Mouse (Mus musculus): ENCODE results near the gene Nelfe. TPM values are rescaled to one million over a fixed set of nuclear protein-coding genes. Genes with fewer than 3 reads are reported as not detected.
"Not testable (repeated sequence)": the region's sequence is repeated elsewhere in the genome, so short reads cannot be mapped to it uniquely, and the experiment has no call there.

The Nelfe gene
- total RNA-seq, 2 experiments from 2014 or later, result 32.1 to 39.1 TPM

- no peak for DNase-seq (ENCODE audit: extremely low spot score in 1 of 2, low spot score in 1 of 2)
These were observed 37.8 kb downstream of the Nelfe start for GRCm38 (mm10) chr17:34887942-34888341.

- no peak for DNase-seq (ENCODE audit: extremely low spot score in 1 of 2, low spot score in 1 of 2)
These were observed 40.0 kb downstream of the Nelfe start for GRCm38 (mm10) chr17:34890074-34890743.

DNA sequence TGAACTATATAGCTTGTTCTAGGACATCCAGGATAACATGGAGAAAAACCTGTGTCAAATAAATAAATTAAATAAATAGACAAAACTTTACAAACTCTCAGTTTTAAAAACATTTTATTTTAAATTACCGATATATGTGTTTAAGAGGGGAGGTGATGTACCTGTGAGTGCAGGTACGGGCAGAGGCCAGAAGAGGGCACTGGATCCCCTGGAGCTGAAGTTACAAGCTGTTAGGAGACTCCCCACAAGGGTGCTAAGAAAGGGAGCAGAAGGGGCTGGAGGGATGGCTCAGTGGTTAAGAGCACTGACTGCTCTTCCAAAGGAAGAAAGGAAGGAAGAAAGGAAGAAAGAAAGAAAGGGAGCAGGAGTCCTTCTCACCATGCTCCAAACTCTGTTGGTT, 41.2 kb downstream of the Nelfe start:
- no peak for DNase-seq (ENCODE audit: extremely low spot score in 1 of 2, low spot score in 1 of 2)

DNA sequence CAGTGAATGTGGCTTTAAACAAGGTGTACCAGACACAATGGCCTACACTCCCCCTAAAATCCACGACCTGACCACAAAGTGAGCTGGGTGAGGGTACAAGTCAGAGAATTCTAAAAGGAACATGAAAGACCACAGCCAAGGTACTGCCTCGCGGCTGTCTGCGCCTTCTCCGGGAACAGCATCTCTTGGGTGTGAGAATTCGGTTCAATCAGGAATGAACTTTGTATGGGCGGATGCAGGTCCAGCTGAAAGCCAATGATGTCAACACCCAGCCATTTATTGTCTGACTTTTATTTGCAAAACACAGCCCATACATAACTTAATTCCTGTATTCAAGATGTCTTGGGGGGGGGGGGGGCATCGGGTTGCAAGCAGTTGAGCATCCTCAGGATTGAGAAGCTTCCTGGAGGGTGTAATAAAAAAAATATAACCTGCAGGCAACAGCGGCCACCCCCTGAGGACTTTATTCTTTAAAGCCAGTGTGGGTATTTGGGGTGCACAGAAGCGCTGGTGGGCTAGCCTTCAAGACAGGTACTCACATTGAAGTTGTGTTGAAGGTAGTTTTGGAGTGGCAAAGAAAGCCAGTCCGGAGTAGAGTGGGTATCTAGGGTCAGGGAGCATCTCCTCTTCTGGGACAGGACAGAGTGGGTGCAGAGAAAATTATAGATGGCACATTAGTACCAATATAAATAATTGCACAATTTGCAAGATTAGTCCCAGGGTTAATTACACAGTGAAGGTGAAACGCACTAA, 43.1 kb downstream of the Nelfe start:
- no peak for DNase-seq (ENCODE audit: extremely low spot score in 1 of 2, low spot score in 1 of 2)

- DNase-seq (ENCODE audit: extremely low spot score in 1 of 2, low spot score in 1 of 2), result peak; percentile 87 to 90
These were observed 43.9 kb downstream of the Nelfe start for GRCm38 (mm10) chr17:34894074-34894597.

GRCm38 (mm10) chr17:34894801-34895530, 44.8 kb downstream of the Nelfe start:
- DNase-seq (ENCODE audit: extremely low spot score in 1 of 2, low spot score in 1 of 2), result peak in 1 of 2 experiments; percentile 39

- DNase-seq (ENCODE audit: extremely low spot score in 1 of 2, low spot score in 1 of 2), result no peak
These were observed 45.5 kb downstream of the Nelfe start for GRCm38 (mm10) chr17:34895724-34896123.

DNA sequence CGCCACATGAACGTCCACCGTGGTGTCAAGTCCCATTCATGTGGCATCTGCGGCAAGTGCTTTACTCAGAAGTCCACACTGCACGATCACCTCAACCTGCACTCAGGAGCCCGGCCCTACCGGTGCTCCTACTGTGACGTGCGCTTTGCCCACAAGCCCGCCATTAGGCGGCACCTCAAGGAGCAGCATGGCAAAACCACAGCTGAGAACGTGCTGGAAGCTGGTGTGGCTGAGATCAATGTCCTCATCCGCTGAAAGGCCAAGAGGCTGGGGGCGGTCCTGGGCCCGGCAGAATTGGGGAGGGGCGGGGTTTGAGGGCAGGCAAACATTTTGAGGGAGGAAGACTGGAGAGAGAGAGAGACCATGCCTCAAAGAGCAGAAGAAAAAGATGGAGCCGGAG, 46.2 kb downstream of the Nelfe start:
- no peak for DNase-seq (ENCODE audit: extremely low spot score in 1 of 2, low spot score in 1 of 2)

DNA sequence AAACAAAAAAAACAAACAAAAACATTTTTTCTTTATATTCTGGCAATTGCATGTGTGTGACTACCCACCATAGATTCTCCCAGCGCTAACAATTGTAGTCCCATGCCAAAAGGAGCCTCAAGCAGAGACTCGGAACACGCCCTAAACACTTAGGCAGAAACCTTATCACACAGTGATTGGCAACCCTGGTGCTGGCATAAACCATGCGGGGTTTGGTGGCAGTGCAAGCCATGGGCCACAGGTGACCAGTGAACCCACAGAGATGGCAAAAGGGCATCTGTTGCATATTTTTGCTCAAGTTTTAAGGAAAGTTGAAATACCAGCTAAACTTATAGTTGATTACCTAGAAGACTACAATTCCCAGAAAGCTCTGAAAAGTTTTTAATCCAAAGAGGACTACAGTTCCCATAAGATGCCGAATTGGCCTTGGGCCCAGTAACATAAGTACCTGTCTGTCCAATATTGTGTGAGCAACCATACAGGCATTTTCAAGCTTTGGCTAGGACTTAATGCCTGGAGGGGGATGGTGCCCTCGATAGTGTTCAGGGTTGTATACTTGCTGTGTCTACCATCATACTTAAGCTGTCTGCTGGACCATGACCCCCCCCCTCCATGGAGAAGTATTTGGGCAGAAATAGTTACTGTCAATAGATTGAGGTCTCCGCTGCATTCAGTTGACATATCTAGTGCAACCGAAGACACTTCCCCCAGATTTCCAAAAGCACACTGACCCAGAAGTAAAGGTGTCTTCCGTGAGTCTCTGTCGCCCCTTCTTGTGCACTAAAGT, 47.4 kb downstream of the Nelfe start:
- peak in 1 of 2 experiments; percentile 31 for DNase-seq (ENCODE audit: extremely low spot score in 1 of 2, low spot score in 1 of 2)

GRCm38 (mm10) chr17:34898160-34898586, 48.0 kb downstream of the Nelfe start, which contains the start of the genes C2 and Ehmt2:
TSS of gene C2 (minus strand) at chr17:34898265.
TSS of gene Ehmt2 (plus strand) at chr17:34898469.
- DNase-seq (ENCODE audit: extremely low spot score in 1 of 2, low spot score in 1 of 2), result peak; percentile 68 to 83

DNA sequence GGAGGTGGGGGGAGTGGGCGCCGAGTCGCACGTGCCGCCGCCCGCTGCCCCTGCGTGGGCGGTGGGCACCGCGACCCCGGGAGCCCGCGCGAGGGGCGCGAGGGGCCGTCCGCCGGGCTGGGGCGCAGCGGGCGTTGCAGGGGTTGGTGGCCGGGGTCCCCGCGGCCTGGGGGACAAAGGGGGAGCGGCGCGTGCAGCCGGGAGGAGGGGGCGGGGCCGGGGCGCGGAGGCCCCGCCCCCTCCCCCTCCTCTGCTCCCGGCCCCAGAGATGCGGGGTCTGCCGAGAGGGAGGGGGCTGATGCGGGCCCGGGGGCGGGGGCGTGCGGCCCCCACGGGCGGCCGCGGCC, 48.5 kb downstream of the Nelfe start:
- DNase-seq (ENCODE audit: extremely low spot score in 1 of 2, low spot score in 1 of 2), result no peak

GRCm38 (mm10) chr17:34899053-34899889, 49.1 kb downstream of the Nelfe start:
- DNase-seq (ENCODE audit: extremely low spot score in 1 of 2, low spot score in 1 of 2), result peak in 1 of 2 experiments; percentile 47

DNA sequence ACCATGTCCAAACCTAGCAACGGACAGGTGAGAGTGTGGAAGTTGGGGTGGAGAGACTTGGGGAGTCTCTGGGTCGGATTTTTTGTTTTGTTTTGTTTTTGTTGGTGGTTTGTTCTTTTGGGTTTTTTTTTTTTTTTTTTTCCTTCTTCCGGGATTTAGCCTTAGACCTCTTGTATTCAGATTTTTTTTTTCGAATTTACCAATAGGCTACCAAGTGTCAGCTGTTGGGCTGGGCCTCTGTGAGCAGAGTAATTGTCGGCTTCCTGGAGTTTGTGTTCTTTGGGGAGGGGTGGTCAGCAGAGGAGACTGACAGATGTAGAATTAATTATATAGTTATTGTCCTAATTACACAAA, 49.7 kb downstream of the Nelfe start:
- no peak for DNase-seq (ENCODE audit: extremely low spot score in 1 of 2, low spot score in 1 of 2)

- not testable (repeated sequence) for DNase-seq (ENCODE audit: extremely low spot score in 1 of 2, low spot score in 1 of 2)
These were observed 50.6 kb downstream of the Nelfe start for GRCm38 (mm10) chr17:34900826-34901225.

- not testable (repeated sequence) for DNase-seq (ENCODE audit: extremely low spot score in 1 of 2, low spot score in 1 of 2)
These were observed 51.8 kb downstream of the Nelfe start for GRCm38 (mm10) chr17:34901948-34902347.

DNA sequence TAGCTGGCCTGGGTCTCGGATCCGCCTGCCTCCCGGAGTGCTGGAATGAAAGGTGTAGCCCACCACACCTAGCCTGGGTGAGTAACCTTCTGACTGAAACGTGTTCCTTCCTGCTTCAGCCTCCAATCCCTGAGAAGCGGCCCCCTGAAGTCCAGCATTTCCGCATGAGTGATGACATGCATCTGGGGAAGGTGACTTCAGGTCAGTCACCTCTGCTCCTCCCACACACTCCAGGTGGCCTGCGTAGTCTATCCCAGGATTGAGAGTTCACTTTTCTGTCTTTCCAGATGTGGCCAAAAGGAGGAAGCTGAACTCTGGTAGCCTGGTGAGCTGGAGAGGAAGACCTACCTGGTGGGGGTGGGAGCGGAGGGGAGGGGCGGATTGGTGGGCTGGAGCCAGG, 52.7 kb downstream of the Nelfe start:
- DNase-seq (ENCODE audit: extremely low spot score in 1 of 2, low spot score in 1 of 2), result no peak

Measured in layer of hippocampus, postnatal 25 days (tissue).